Mouse (Mus musculus) adipocyte (in vitro differentiated cells): Measurements from ENCODE around the gene Fam219a.

Source experiments
- DNase-seq: peaks from one replicate; pipeline ENCODE4 v3.0.0-alpha.2; 2016; ENCODE audit warnings: low spot score

The Fam219a gene

GRCm38 (mm10) chr4:41569411-41569885 is at the start of gene Fam219a, which contains the start of gene Dnaic1:
Gene Fam219a, minus strand, starts transcription at chr4:41569538.
Gene Dnaic1, plus strand, starts transcription at chr4:41569775.
- peak; percentile 98 for DNase-seq

GRCm38 (mm10) chr4:41615661-41616599 is 46.6 kb upstream of the Fam219a start:
- DNase-seq, result no peak

GRCm38 (mm10) chr4:41614156-41614555 is 44.8 kb upstream of the Fam219a start:
- DNase-seq, result peak; percentile 80

GRCm38 (mm10) chr4:41612166-41612565 is 42.8 kb upstream of the Fam219a start:
- DNase-seq, result no peak

GRCm38 (mm10) chr4:41610594-41610980 is 41.2 kb upstream of the Fam219a start:
- peak; percentile 12 for DNase-seq

GRCm38 (mm10) chr4:41609681-41610593 is 40.6 kb upstream of the Fam219a start:
- no peak for DNase-seq

GRCm38 (mm10) chr4:41606784-41607183 is 37.4 kb upstream of the Fam219a start:
- DNase-seq, result peak; percentile 65

GRCm38 (mm10) chr4:41604476-41605396 is 35.4 kb upstream of the Fam219a start:
- DNase-seq, result no peak

GRCm38 (mm10) chr4:41602818-41603217 is 33.5 kb upstream of the Fam219a start:
- no peak for DNase-seq

- DNase-seq, result no peak
Observed at GRCm38 (mm10) chr4:41583353-41583752, 14.0 kb upstream of the Fam219a start.

GRCm38 (mm10) chr4:41575914-41576313 is 6.6 kb upstream of the Fam219a start:
- no peak for DNase-seq

GRCm38 (mm10) chr4:41573492-41573891 is 4.2 kb upstream of the Fam219a start:
- DNase-seq, result no peak

GRCm38 (mm10) chr4:41571490-41571889 is 2.2 kb upstream of the Fam219a start:
- no peak for DNase-seq

GRCm38 (mm10) chr4:41568682-41569410 is 492 bp downstream of the Fam219a start:
- peak; percentile 24 for DNase-seq

GRCm38 (mm10) chr4:41568239-41568638 is 1.1 kb downstream of the Fam219a start:
- DNase-seq, result no peak

GRCm38 (mm10) chr4:41566123-41566522 is 3.2 kb downstream of the Fam219a start:
- DNase-seq, result no peak

- no peak for DNase-seq
Observed at GRCm38 (mm10) chr4:41563297-41563696, 6.0 kb downstream of the Fam219a start.

GRCm38 (mm10) chr4:41557092-41557491 is 12.2 kb downstream of the Fam219a start:
- no peak for DNase-seq

- DNase-seq, result no peak
Observed at GRCm38 (mm10) chr4:41556311-41556953, 12.9 kb downstream of the Fam219a start.
